Mouse (Mus musculus) layer of hippocampus, adult 2 months (tissue): ENCODE data around the gene Gramd1b. TPM values are rescaled to one million over a fixed set of nuclear protein-coding genes. Genes with fewer than 3 reads are reported as not detected.

ENCODE experiments used
- DNase-seq, 2 experiments: peaks; one replicate each; pipeline ENCODE4 v3.0.0; 2022; ENCODE audit warnings: low spot score in 2 of 2
- H3K27ac ChIP-seq: fragments of 200-600 bp; 2 replicates; pipeline ENCODE4 v1.8.1; 2022
- H3K4me3 ChIP-seq: fragments of 200-600 bp; 2 replicates; pipeline ENCODE4 v1.8.1; 2022; ENCODE audit warnings: mild to moderate bottlenecking
- CTCF ChIP-seq: fragments of 200-600 bp; conservative IDR thresholded peaks from 2 replicates; pipeline ENCODE4 v1.8.1; 2022; ENCODE audit warnings: antibody characterized with exemption, mild to moderate bottlenecking, moderate library complexity
- total RNA-seq, 2 experiments: library from RNA; stranded (reverse); gene quantifications; 2 replicates each; pipeline ENCODE4 v1.2.3; 2021

The Gramd1b gene
- total RNA-seq, 2 experiments from 2014 or later: 158 to 164 TPM

DNA sequence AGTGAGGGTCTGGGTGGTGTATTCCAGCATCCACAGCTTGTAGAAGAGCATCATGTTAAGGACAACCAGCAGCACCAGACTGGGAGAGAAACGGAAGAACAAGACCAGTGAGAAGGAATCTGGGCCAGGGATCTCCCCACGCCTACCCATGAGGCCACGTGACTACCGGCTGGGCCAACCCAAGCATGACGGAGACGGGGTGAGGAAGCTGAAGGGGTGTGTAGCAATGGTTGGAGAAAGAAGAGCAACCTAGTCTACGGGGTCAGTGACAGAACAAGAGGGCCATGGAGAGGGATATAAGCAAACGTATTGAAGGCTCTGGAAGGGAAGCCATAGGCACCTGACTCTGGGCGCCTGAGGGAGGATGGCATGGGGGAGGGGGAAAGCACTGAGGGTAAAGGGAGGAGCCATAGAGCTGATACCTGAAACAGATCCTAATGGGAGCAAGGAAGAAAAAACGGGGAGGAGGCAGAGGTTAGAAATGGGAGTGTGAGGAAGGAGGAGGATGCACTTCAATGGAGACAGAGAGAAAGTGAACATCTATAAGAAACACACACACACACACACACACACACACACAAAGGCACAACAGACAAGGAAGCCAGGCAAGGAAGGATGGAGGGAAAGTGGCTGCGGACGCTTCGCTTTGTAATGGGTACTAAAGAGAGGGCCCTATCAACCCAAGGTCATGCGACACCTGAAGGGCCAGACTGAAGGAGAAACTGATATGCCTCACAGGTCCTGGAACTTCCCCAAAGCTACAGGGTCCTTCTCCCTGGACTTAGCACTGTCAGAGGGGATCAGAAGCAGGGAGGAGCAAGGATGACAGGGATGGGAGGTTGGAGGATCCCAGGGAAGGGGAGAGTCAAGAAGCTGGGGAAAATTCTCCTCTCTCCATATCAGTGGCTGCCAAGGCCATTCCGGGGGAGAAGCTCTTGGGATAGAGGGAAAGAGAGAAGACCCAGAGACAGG is 230.9 kb downstream of the Gramd1b start:
- DNase-seq: no peak
- Histone ChIP-seq H3K27ac (peak overlapping the region; percentile 16; the same call in 1 of the 2 replicates), H3K4me3 (no peak overlapping the region)
- no peak for TF ChIP-seq CTCF

DNA sequence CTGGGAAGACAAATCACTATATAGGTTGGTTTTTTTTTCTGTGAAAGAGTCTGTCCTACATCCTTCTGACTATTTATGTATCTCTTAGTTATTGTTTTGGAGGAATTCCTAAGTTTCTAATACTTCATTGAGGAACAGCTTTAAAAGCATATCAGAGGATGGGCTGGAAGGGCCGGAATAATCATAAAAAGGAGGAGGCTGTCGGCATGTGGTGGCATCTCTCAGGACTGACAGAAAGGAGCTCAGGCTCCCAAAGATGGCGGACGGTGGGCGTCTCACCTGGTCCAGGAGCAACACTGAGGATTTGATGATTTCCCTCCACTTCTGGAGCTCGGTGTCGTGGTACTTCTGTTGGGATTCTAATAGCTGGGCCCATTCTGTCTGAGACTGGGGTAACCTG is 231.9 kb downstream of the Gramd1b start:
- H3K27ac ChIP-seq: no peak overlapping the region
- no peak for TF ChIP-seq CTCF
- no peak overlapping the region for H3K4me3 ChIP-seq
- DNase-seq: no peak

DNA sequence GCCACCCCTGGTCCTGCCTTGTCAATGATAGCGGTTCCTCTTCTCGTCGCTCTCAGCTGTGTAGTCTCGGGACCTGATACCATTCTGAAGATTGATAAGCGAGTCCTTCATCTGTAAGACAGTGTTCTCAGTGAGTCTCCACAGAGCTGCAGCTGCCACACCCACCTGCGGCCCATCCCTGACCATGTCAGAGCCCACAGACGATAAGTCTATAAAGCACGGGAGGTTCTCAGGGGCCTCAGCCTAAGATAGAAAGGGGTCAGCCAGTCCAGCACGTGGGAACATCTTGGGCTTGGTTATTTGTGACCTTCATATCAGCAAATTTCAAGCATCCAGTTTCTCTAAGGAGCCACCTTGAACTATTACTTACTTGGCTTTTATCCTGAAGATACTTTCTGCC is 233.2 kb downstream of the Gramd1b start:
- H3K4me3 ChIP-seq: no peak overlapping the region
- no peak overlapping the region; the same call in 1 of the 2 replicates for H3K27ac ChIP-seq
- TF ChIP-seq CTCF: no peak
- DNase-seq: no peak

DNA sequence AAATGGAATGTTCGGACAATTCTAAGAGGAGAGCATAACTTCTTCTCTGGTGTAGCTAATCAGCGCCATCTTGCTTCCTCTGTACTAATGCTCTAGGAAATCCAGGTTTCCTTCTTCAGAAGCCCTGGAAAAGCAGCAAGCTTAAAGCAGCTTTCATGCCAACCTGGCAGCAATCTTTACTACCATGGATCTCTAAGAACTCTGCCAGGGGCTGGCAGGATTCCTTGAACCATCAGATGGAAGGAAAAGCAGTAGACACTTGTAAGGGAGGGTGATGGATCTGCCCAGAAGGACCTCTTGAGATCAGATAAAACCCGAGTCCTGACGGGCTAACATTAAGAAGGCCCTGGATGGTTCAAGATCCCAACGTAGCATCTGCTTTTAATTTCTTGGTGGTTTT is 234.9 kb downstream of the Gramd1b start:
- TF ChIP-seq CTCF: peak; percentile 20; the same call in 1 of the 2 replicates
- Histone ChIP-seq H3K27ac (peak overlapping the region; percentile 72; the same call in 1 of the 2 replicates), H3K4me3 (no peak overlapping the region)
- no peak for DNase-seq

DNA sequence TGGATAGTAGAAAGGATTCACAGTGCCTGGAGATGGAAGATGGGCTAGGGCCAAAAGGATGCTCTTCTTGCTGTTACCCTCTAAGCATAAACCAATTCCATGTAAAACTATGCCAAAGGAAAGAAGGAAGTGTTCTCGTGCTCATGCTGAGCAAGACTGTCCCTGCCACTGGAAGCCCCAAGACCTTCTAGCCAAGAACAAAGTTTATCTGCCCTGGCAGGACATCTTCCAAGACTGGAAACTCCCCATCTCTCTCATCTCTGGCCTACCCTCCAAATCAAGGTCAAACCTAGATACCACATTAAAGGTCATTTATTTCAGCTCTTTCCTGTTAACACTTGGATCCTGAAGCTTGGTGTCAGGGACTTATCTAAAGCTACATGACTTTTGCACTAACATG is 236.3 kb downstream of the Gramd1b start:
- no peak overlapping the region for H3K4me3 ChIP-seq
- H3K27ac ChIP-seq: peak overlapping the region; percentile 53; the same call in 1 of the 2 replicates
- no peak for DNase-seq
- no peak for TF ChIP-seq CTCF

DNA sequence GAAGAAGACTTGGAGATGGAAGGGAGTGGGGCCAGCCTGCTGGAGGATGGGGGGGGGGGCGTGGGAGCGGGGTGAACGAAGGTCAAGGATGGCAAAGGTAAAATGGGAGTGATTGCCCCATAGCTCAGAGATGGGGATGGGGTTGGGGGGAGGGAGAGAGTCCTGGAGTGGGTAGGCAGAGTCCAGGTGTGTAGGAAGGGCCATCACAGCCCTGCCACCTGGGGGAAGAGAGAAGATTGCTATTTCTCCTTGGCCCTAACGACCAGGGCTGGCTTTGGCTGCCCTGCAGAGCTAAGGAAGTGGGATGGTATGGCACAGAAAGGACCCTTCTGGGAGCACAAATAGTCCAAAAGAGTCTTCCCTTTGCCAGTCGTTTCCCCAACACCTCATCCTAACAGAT is 237.0 kb downstream of the Gramd1b start:
- no peak for TF ChIP-seq CTCF
- no peak overlapping the region for H3K4me3 ChIP-seq
- DNase-seq: no peak
- peak overlapping the region; percentile 53 for H3K27ac ChIP-seq

DNA sequence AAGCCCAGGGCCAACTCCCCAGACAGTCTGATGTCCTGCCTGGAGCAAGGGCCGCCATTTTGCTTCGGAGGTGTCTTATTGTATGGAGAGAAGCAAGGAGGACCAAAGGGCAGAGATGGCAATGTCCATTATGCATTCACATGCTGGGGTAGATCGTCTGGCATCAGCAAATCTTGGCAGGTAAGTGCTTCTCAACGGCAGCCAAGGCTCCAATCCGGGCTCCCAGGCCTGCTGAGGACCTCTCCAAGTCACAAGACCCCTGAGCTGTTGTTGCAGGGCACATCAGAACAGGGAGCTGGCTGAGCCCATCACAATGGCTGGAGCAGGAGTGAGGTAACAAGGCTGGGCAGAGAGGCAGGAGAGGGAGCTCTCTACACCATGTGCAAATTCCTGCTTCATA is 237.4 kb downstream of the Gramd1b start:
- DNase-seq: no peak
- TF ChIP-seq CTCF: no peak
- H3K27ac ChIP-seq: no peak overlapping the region; the same call in 1 of the 2 replicates
- no peak overlapping the region for H3K4me3 ChIP-seq

DNA sequence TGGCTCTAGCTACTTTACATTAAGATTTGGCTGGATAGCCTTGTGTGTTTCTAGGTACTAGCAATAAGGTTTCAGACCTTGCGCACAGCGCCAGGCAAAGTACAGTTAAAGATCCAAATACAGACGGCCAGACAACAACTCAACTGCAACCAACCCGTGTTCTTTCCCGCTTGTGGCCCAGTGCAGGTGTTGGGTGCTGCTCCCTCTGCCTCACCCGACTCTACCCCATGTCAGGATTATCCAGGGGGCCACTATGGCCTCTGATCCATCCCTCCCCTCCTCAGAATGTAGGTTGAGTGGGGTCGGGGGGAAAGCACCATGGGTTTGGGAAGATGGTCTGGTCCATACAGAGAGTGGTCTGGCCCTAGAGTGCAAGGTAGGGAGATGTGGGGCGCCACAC is 237.9 kb downstream of the Gramd1b start:
- DNase-seq: no peak
- Histone ChIP-seq H3K4me3 (no peak overlapping the region), H3K27ac (no peak overlapping the region; the same call in 1 of the 2 replicates)
- TF ChIP-seq CTCF: no peak

DNA sequence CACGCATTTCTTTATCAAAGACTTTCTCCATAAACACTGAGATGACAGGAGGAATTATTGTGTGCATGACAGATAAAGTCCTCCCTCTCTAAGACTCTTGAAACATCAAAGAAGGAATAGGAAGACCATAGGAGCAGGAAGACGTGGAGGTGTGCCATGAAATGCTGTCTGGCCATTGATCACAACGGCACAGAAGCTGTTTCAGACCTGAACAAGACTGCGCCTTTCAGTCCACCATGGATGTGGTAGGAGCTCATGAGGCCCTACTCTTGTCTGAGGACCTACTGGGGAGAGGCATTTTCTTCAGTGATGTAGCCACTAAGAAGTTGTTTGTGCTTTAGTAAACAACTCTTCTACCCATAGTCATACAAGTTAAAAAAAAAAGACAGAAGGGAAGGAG is 238.7 kb downstream of the Gramd1b start:
- Histone ChIP-seq H3K27ac (no peak overlapping the region), H3K4me3 (no peak overlapping the region)
- no peak for DNase-seq
- no peak for TF ChIP-seq CTCF

DNA sequence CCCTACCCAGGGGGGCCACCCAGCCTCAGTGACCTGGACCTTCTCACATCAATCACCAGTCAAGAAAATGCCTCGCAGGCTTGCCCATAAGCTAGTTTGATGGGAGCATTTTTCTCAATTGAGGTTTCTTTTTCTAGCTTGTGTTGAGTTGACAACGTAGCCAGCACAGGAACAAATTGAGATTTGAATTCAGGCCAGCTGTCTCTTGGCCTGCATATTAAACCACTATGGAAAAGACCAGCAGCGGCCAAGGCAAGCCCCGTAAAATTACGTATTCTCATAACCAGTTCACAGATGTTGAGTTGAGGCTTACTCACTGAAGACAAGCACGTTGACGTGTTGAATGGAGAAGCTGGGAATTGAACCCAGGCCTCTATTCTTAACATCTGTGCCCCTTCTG is 248.2 kb downstream of the Gramd1b start:
- DNase-seq: no peak
- Histone ChIP-seq H3K4me3 (no peak overlapping the region), H3K27ac (peak overlapping the region; percentile 8; the same call in 1 of the 2 replicates)
- TF ChIP-seq CTCF: no peak

DNA sequence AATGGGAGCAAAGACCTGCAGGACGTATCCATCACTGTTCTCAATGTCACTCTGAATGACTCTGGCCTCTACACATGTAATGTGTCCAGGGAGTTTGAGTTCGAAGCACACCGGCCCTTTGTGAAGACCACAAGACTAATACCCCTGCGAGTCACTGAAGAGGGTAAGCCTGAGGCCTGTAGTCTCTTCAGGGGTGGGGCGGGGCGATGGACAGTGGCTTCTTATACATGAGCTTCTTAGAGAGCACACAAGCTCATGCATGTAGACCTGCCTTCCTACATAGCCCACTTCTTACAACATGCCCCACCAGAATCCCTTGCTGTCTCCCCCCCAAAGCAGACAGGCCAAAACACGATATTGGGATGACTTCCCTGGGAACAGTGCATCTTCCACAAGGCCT is 251.7 kb downstream of the Gramd1b start:
- H3K27ac ChIP-seq: peak overlapping the region; percentile 53; the same call in 1 of the 2 replicates
- DNase-seq: peak in 1 of 2 experiments; percentile 7
- H3K4me3 ChIP-seq: no peak overlapping the region
- no peak for TF ChIP-seq CTCF

DNA sequence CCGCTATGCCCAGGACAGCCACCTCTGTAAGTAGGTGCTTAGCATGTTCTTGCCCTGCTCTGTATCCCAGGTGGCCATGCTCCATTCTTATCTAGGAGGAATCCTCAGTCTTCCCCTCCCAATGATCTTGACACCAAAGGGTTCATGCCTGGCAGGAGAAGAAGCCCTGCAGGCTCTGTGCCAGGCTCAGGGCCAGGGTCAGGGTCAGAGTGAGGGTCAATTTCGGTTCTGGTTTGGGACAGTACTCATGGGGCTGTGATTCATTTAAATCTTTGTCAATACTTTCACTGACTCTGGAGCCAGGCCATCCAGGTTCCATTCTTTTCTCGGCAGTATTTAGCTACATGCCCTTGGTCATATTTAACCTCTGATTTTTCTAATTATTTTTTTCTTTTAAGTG is 253.5 kb downstream of the Gramd1b start:
- Histone ChIP-seq H3K27ac (no peak overlapping the region; the same call in 1 of the 2 replicates), H3K4me3 (no peak overlapping the region)
- DNase-seq: no peak
- no peak for TF ChIP-seq CTCF

DNA sequence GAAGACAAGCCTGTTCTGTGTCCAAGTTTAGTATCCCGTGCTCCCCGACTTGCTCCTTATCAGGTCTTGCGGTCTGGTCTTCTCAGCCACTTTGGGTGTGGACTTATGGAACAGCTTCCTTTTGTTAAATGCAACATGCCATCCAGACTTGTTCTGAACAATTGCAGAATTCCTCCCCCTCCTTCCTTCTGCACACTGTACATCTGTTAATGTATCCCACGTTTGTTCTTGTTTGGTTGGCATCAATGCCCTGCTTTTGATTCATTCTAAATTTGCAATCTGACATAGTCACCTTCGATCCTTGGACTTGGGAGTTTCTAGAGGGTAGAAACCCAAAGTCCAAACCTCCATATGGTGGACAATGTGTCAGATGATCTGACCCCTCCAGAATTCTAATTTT is 255.3 kb downstream of the Gramd1b start:
- peak; percentile 68 to 75 for DNase-seq
- H3K27ac ChIP-seq: peak overlapping the region; percentile 89
- no peak for TF ChIP-seq CTCF
- peak overlapping the region; percentile 22 for H3K4me3 ChIP-seq

DNA sequence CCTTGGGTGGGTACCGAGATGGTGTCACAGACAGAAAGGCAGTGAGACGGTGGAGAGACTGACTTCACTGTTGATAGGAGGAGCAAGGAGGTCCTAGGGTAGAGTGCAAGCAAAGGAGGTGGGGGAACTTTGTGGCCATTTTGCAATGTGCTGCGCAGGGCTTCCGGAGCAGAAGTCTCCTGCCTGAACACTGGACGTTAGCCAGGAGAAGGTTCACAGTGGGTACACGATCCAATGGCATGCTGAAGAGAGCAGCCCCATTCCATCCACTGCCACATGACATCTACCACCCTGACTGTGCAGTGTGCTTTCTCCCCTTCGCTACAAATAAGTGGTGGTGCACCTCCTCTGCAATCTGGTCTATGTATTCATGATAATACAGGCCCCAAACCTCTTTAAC is 258.4 kb downstream of the Gramd1b start:
- H3K4me3 ChIP-seq: peak overlapping the region; percentile 83
- peak overlapping the region; percentile 96 for H3K27ac ChIP-seq
- no peak for TF ChIP-seq CTCF
- DNase-seq: no peak
